Mouse (Mus musculus) MEL (cell line): ENCODE data around the gene Rundc3b. TPM values are rescaled to one million over a fixed set of nuclear protein-coding genes. Genes with fewer than 3 reads are reported as not detected.

ENCODE experiments used
- DNase-seq: peaks from one replicate; pipeline ENCODE4 v3.0.0; 2011; ENCODE audit warnings: low read depth, low spot score
- H3K27ac ChIP-seq: 2 replicates; pipeline ENCODE4 v1.5.1; 2012; ENCODE audit warnings: low read depth, mild to moderate bottlenecking, control low read depth, low read length, moderate library complexity; ENCODE audit not compliant: control insufficient read depth
- H3K27me3 ChIP-seq, 2 experiments: fragments of 150-350 bp in 1 of 2; sonication (generic) in 1 of 2; 2 replicates each; pipeline ENCODE4 v1.6.1; 2012; ENCODE audit warnings: low read length in 2 of 2, mild to moderate bottlenecking in 2 of 2, improper control_type of control experiment in 1 of 2, moderate library complexity in 1 of 2; ENCODE audit not compliant: insufficient read depth in 2 of 2, control insufficient read depth in 1 of 2
- H3K36me3 ChIP-seq, 2 experiments: 2 replicates each; pipeline ENCODE4 v1.6.1; 2012 to 2014; ENCODE audit warnings: low read length in 2 of 2, improper control_type of control experiment in 1 of 2, inconsistent platforms in 1 of 2, mild to moderate bottlenecking in 1 of 2; ENCODE audit not compliant: insufficient read depth in 2 of 2, control insufficient read depth in 1 of 2
- H3K4me1 ChIP-seq, 2 experiments: fragments of 150-350 bp in 1 of 2; sonication (generic) in 1 of 2; 2 replicates each; pipeline ENCODE4 v1.6.1; 2012; ENCODE audit warnings: low read length in 2 of 2, improper control_type of control experiment in 1 of 2, mild to moderate bottlenecking in 1 of 2; ENCODE audit not compliant: insufficient read depth in 2 of 2, control insufficient read depth in 1 of 2
- H3K4me3 ChIP-seq, 2 experiments: fragments of 150-350 bp in 1 of 2; sonication (generic) in 1 of 2; 2 replicates each; pipeline ENCODE4 v1.5.1; 2012; ENCODE audit warnings: low read depth in 2 of 2, low read length in 2 of 2, mild to moderate bottlenecking in 2 of 2, moderate library complexity in 2 of 2, control low read depth in 1 of 2, improper control_type of control experiment in 1 of 2; ENCODE audit not compliant: control insufficient read depth in 1 of 2, insufficient read depth in 1 of 2
- H3K79me2 ChIP-seq: 2 replicates; pipeline ENCODE4 v1.6.1; 2012; ENCODE audit warnings: mild to moderate bottlenecking, low read length, moderate library complexity; ENCODE audit not compliant: control insufficient read depth, poor library complexity, insufficient read depth
- H3K9ac ChIP-seq: 2 replicates; pipeline ENCODE4 v1.6.1; 2012; ENCODE audit warnings: low read depth, mild to moderate bottlenecking, control low read depth, low read length, moderate library complexity; ENCODE audit not compliant: control insufficient read depth, poor library complexity, severe bottlenecking
- H3K9me3 ChIP-seq: fragments of 150-350 bp; sonication (generic); replicated peaks from 2 replicates; pipeline ENCODE4 v1.6.1; 2012; ENCODE audit warnings: mild to moderate bottlenecking, low read length, improper control_type of control experiment, moderate library complexity; ENCODE audit not compliant: insufficient read depth
- CHD2 ChIP-seq: IDR thresholded peaks from 2 replicates; pipeline ENCODE4 v1.6.1; 2011; ENCODE audit warnings: low read length, improper control_type of control experiment
- E2F4 ChIP-seq: IDR thresholded peaks from 2 replicates; pipeline ENCODE4 v1.6.1; 2011; ENCODE audit warnings: low read depth, low read length, improper control_type of control experiment, borderline replicate concordance
- ELF1 ChIP-seq: IDR thresholded peaks from 2 replicates; pipeline ENCODE4 v1.6.1; 2014; ENCODE audit warnings: low read depth, mild to moderate bottlenecking, inconsistent platforms, low read length, improper control_type of control experiment, moderate library complexity
- EP300 ChIP-seq, 2 experiments: IDR thresholded peaks; 2 replicates each; pipeline ENCODE4 v1.6.1; 2011; ENCODE audit warnings: improper control_type of control experiment in 2 of 2, low read length in 2 of 2, low read depth in 1 of 2, mild to moderate bottlenecking in 1 of 2
- GABPA ChIP-seq: IDR thresholded peaks from 2 replicates; pipeline ENCODE4 v1.6.1; 2012; ENCODE audit warnings: low read depth, mild to moderate bottlenecking, inconsistent platforms, low read length, improper control_type of control experiment, moderate library complexity
- KAT2A ChIP-seq: conservative IDR thresholded peaks from 2 replicates; pipeline ENCODE4 v1.6.1; 2012; ENCODE audit warnings: low read depth, low read length, improper control_type of control experiment, inconsistent platforms
- MAX ChIP-seq: IDR thresholded peaks from 2 replicates; pipeline ENCODE4 v1.6.1; 2011; ENCODE audit warnings: low read length, improper control_type of control experiment
- MYB ChIP-seq: IDR thresholded peaks from 2 replicates; pipeline ENCODE4 v1.6.1; 2011; ENCODE audit warnings: mild to moderate bottlenecking, low read depth, low read length, improper control_type of control experiment
- POLR2A ChIP-seq, 2 experiments: IDR thresholded peaks; 2 replicates each; pipeline ENCODE4 v1.6.1; 2011 to 2012; ENCODE audit warnings: low read length in 2 of 2, mild to moderate bottlenecking in 2 of 2, control low read depth in 1 of 2, improper control_type of control experiment in 1 of 2, low read depth in 1 of 2, moderate library complexity in 1 of 2; ENCODE audit not compliant: control insufficient read depth in 1 of 2, insufficient read depth in 1 of 2, poor library complexity in 1 of 2
- SIN3A ChIP-seq: IDR thresholded peaks from 2 replicates; pipeline ENCODE4 v1.6.1; 2012; ENCODE audit warnings: low read length, improper control_type of control experiment, inconsistent platforms
- TCF12 ChIP-seq: IDR thresholded peaks from 2 replicates; pipeline ENCODE4 v1.6.1; 2014; ENCODE audit warnings: low read depth, mild to moderate bottlenecking, inconsistent platforms, low read length, improper control_type of control experiment, moderate library complexity
- UBTF ChIP-seq: IDR thresholded peaks from 2 replicates; pipeline ENCODE4 v1.6.1; 2012; ENCODE audit warnings: low read depth, mild to moderate bottlenecking, inconsistent platforms, low read length, improper control_type of control experiment, moderate library complexity, borderline replicate concordance; ENCODE audit not compliant: insufficient read depth
- USF1 ChIP-seq: IDR thresholded peaks from 2 replicates; pipeline ENCODE4 v1.6.1; 2014; ENCODE audit warnings: low read depth, mild to moderate bottlenecking, inconsistent platforms, low read length, improper control_type of control experiment, moderate library complexity
- ZKSCAN1 ChIP-seq: IDR thresholded peaks from 2 replicates; pipeline ENCODE4 v1.6.1; 2012; ENCODE audit warnings: low read depth, mild to moderate bottlenecking, inconsistent platforms, low read length, improper control_type of control experiment, moderate library complexity
- polyA plus RNA-seq, 2 experiments: library from polyadenylated mRNA; stranded (reverse) in 1 of 2; unstranded in 1 of 2; fragments of >175 nt in 1 of 2; fragments of >200 nt in 1 of 2; gene quantifications; 2 replicates each; pipeline versions ENCODE4 v1.2.1 to v1.2.4; 2012; ENCODE audit warnings: low replicate concordance in 2 of 2, low read depth in 1 of 2; ENCODE audit not compliant: insufficient read length in 2 of 2, insufficient read depth in 1 of 2, missing spikeins in 1 of 2
- total RNA-seq: library from RNA; depleted of rRNA; stranded (reverse); fragments of 300-350 nt; gene quantifications from 2 replicates; pipeline ENCODE4 v1.2.3, GENCODE M21; 2012

Rundc3b gene
- total and polyA plus RNA-seq, 3 experiments, result not detected

GRCm38 (mm10) chr5:8488701-8489297 lies 134.0 kb downstream of the Rundc3b start:
- Histone ChIP-seq H3K9ac (no peak overlapping the region), H3K27ac (no peak overlapping the region), H3K4me3 (no peak overlapping the region), H3K79me2 (no peaks in the 10 kb centered on the region), H3K4me1 (no peaks in the 10 kb centered on the region), H3K27me3 (peaks cover 0 to 2% of the 10 kb centered on the region in 2 experiments; a peak in 2 of 4 replicates), H3K9me3 (no peaks in the 10 kb centered on the region), H3K36me3 (peaks cover 0 to 2% of the 10 kb centered on the region in 2 experiments; a peak in 1 of 4 replicates)
- no peak for DNase-seq
- TF ChIP-seq USF1, result no peak
- no peak for TF ChIP-seq SIN3A
- TF ChIP-seq MYB, result no peak
- no peak for TF ChIP-seq EP300 (IDR thresholded peaks at IDR 0.05; ENCODE audit: low read depth in 1 of 2, low read length in 2 of 2)
- TF ChIP-seq CHD2, result no peak
- no peak for TF ChIP-seq POLR2A (IDR thresholded peaks at IDR 0.05; ENCODE audit: control insufficient read depth in 1 of 2, insufficient read depth in 1 of 2, low read depth in 1 of 2, low read length in 2 of 2, poor library complexity in 1 of 2)

- Histone ChIP-seq H3K79me2 (no peaks in the 10 kb centered on the region), H3K36me3 (peaks cover 0 to 2% of the 10 kb centered on the region in 2 experiments; a peak in 1 of 4 replicates), H3K9ac (no peak overlapping the region), H3K4me3 (no peak overlapping the region), H3K27me3 (peaks cover 0 to 2% of the 10 kb centered on the region in 2 experiments; a peak in 2 of 4 replicates), H3K9me3 (no peaks in the 10 kb centered on the region), H3K27ac (no peak overlapping the region), H3K4me1 (no peaks in the 10 kb centered on the region)
- TF ChIP-seq UBTF (no peak), EP300 (IDR thresholded peaks at IDR 0.05; ENCODE audit: low read depth in 1 of 2, low read length in 2 of 2) (no peak), MAX (no peak), E2F4 (no peak), MYB (no peak), TCF12 (no peak), ELF1 (no peak), GABPA (no peak), ZKSCAN1 (no peak), KAT2A (no peak)
- DNase-seq, result no peak
Observed at GRCm38 (mm10) chr5:8487989-8488700, 134.6 kb downstream of the Rundc3b start.
